Mouse (Mus musculus) ES-E14 (cell line): ENCODE measurements at regions not wholly inside any gene's neighbourhood (a gene's known extent, or its start where the extent isn't known, plus 50 kb on each side); places are given as distances from the start of the nearest gene placed in this dataset.

Source experiments
- DNase-seq: peaks from one replicate; pipeline ENCODE4 v3.0.0-alpha.2; 2013; ENCODE audit warnings: low read depth, low spot score
- H3K27ac ChIP-seq: 2 replicates; pipeline ENCODE4 v1.5.1; 2012; ENCODE audit warnings: low read depth, mild to moderate bottlenecking, low read length, moderate library complexity, mixed read lengths; ENCODE audit not compliant: poor library complexity, insufficient read depth, severe bottlenecking
- H3K36me3 ChIP-seq: 2 replicates; pipeline ENCODE4 v1.6.1; 2012; ENCODE audit warnings: mild to moderate bottlenecking, low read length, moderate library complexity, mixed read lengths; ENCODE audit not compliant: control insufficient read depth, poor library complexity, insufficient read depth, severe bottlenecking
- H3K4me1 ChIP-seq, 2 experiments: fragments of 150-350 bp in 1 of 2; sonication (generic) in 1 of 2; 2 replicates each; pipeline ENCODE4 v1.6.1; 2012; ENCODE audit warnings: low read length in 2 of 2, mild to moderate bottlenecking in 1 of 2, mixed read lengths in 1 of 2; ENCODE audit not compliant: control insufficient read depth in 2 of 2, insufficient read depth in 2 of 2, poor library complexity in 1 of 2
- H3K4me3 ChIP-seq, 2 experiments: fragments of 150-350 bp in 1 of 2; sonication (generic) in 1 of 2; 2 replicates each; pipeline ENCODE4 v1.5.1; 2012; ENCODE audit warnings: low read length in 2 of 2, low read depth in 1 of 2, mild to moderate bottlenecking in 1 of 2, mixed read lengths in 1 of 2; ENCODE audit not compliant: insufficient read depth in 1 of 2, poor library complexity in 1 of 2, severe bottlenecking in 1 of 2
- H3K9ac ChIP-seq: 2 replicates; pipeline ENCODE4 v1.6.1; 2012; ENCODE audit warnings: low read depth, mild to moderate bottlenecking, low read length, mixed read lengths; ENCODE audit not compliant: poor library complexity, insufficient read depth, severe bottlenecking
- H3K9me3 ChIP-seq: fragments of 150-350 bp; sonication (generic); 2 replicates; pipeline ENCODE4 v1.6.1; 2012; ENCODE audit warnings: low read depth, mild to moderate bottlenecking, low read length; ENCODE audit not compliant: control insufficient read depth, insufficient read depth
- CHD2 ChIP-seq: IDR thresholded peaks from 2 replicates; pipeline ENCODE4 v1.6.1; 2014; ENCODE audit warnings: mild to moderate bottlenecking, low read depth, low read length, inconsistent platforms
- HCFC1 ChIP-seq: IDR thresholded peaks from 2 replicates; pipeline ENCODE4 v1.6.1; 2012; ENCODE audit warnings: low read length, inconsistent platforms, borderline replicate concordance; ENCODE audit not compliant: insufficient read depth
- MAFK ChIP-seq: IDR thresholded peaks from 2 replicates; pipeline ENCODE4 v1.6.1; 2014; ENCODE audit warnings: mild to moderate bottlenecking, low read depth, low read length, inconsistent platforms; ENCODE audit not compliant: insufficient read depth
- ZC3H11A ChIP-seq: IDR thresholded peaks from 2 replicates; pipeline ENCODE4 v1.6.1; 2012; ENCODE audit warnings: low read depth, mild to moderate bottlenecking, inconsistent platforms, low read length, borderline replicate concordance
- ZNF384 ChIP-seq: IDR thresholded peaks from 2 replicates; pipeline ENCODE4 v1.6.1; 2012; ENCODE audit warnings: low read depth, low read length, inconsistent platforms
- in situ Hi-C, 2 experiments: fragments of 600-800 bp; cut with MboI; formaldehyde crosslinking; loops; one replicate each; pipeline ENCODE4 v1.15.1; 2025; ENCODE audit warnings: low sequenced_read_pairs in 2 of 2, inconsistent platforms in 1 of 2; ENCODE audit not compliant: unreplicated experiment in 2 of 2

DNA sequence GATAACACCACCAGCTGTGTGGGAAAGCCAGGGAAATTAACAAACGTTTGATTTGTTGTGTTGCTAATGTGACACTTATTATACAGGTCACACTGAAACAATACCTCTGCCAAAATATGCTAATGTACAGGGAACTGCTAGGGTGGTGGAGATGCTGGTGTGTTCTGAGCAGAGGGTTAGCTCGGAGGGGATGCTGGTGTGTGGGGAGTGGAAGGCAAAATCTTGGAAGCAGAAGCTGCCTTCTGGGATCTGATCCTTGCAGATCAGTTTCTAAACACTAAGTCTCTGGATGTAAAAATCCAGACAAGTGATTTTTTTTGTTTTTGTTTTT lies 160.2 kb downstream of the Tex29 start:
- Histone ChIP-seq H3K4me3 (no peak overlapping the region), H3K4me1 (no peaks in the 10 kb centered on the region), H3K27ac (no peak overlapping the region), H3K9ac (no peak overlapping the region), H3K9me3 (no peaks in the 10 kb centered on the region), H3K36me3 (no peaks in the 10 kb centered on the region)
- DNase-seq: no peak
- in situ Hi-C loops: no loop called here
- TF ChIP-seq CHD2 (no peak), MAFK (no peak), HCFC1 (no peak), ZC3H11A (no peak), ZNF384 (no peak)

DNA sequence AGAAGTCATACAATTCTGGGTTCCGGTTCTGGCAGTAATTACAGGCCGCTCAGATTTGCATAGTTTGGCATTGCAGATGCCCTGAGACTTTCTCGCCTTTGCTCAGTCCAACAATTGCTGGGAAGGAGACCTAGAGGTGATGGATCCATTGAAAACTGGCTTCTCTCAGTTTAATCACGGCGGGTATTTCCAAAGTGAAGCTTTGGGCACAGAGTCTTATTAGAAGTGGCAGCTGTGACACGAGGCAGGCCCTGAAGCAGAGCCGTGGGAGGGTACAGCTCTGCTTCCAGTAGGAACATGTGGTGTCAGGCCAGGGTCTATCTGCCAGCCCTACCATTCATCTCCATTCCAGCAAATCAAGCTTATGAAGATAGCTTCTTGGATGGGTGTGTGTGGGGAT lies 164.0 kb downstream of the Tex29 start:
- Histone ChIP-seq H3K27ac (no peak overlapping the region), H3K4me1 (no peaks in the 10 kb centered on the region), H3K36me3 (no peaks in the 10 kb centered on the region), H3K9ac (no peak overlapping the region), H3K9me3 (no peaks in the 10 kb centered on the region), H3K4me3 (no peak overlapping the region)
- TF ChIP-seq ZC3H11A (no peak), HCFC1 (no peak), CHD2 (no peak)
- in situ Hi-C loops: no loop called here
- no peak for DNase-seq

- Histone ChIP-seq H3K9me3 (no peaks in the 10 kb centered on the region), H3K9ac (no peak overlapping the region), H3K27ac (no peak overlapping the region), H3K4me3 (no peak overlapping the region), H3K4me1 (no peaks in the 10 kb centered on the region), H3K36me3 (no peaks in the 10 kb centered on the region)
- no peak for TF ChIP-seq MAFK
- TF ChIP-seq HCFC1: no peak
- TF ChIP-seq CHD2: no peak
- DNase-seq: no peak
- in situ Hi-C loops: no loop called here
These were observed 172.5 kb downstream of the Tex29 start for GRCm38 (mm10) chr8:12012769-12013168.

GRCm38 (mm10) chr8:12017750-12018149 lies 177.5 kb downstream of the Tex29 start:
- Histone ChIP-seq H3K9ac (no peak overlapping the region), H3K9me3 (peaks cover 4% of the 10 kb centered on the region; the same call in 1 of the 2 replicates), H3K36me3 (no peaks in the 10 kb centered on the region), H3K27ac (no peak overlapping the region), H3K4me3 (no peak overlapping the region), H3K4me1 (no peaks in the 10 kb centered on the region)
- in situ Hi-C loops: no loop called here
- DNase-seq: no peak
- TF ChIP-seq CHD2: no peak
- no peak for TF ChIP-seq HCFC1
- no peak for TF ChIP-seq MAFK
- TF ChIP-seq ZC3H11A: no peak
- no peak for TF ChIP-seq ZNF384

DNA sequence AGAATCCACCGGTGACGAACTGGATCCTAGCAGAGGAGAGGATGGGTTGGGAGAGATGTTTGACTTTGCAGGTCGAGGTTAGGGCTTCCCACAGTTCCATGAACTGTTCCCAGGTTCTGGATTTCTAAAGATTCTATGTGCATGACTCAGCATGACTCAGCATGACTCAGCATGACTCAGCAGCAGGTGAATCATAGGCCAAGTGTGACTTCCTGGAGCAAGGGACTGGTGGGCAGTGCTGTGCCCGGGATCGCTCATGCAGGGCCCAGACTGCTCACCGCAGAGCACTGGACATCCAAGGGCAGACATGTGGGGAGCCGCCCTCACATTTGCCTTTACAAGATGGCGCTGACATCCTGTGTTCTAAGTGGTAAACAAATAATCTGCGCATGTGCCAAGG lies 179.0 kb downstream of the Tex29 start:
- H3K9me3 ChIP-seq: peaks cover 4% of the 10 kb centered on the region; the same call in 1 of the 2 replicates
- no peak overlapping the region for H3K9ac ChIP-seq
- peak overlapping the region; percentile 26; the same call in 1 of the 2 replicates for H3K27ac ChIP-seq
- H3K4me1 ChIP-seq: no peaks in the 10 kb centered on the region
- no peaks in the 10 kb centered on the region for H3K36me3 ChIP-seq
- no peak for DNase-seq
- in situ Hi-C loops: no loop called here
- TF ChIP-seq ZNF384: no peak
- peak; percentile 92 for TF ChIP-seq MAFK
- no peak overlapping the region for H3K4me3 ChIP-seq
